Mouse (Mus musculus): Measurements from ENCODE around the gene Vangl2.
A peak's percentile ranks its signal among the peaks of the same experiment; 100 is the strongest.

Gene Vangl2

GRCm38 (mm10) chr1:172000641-172001040 lies 27.6 kb downstream of the Vangl2 start:
- peak; percentile 89 for DNase-seq

GRCm38 (mm10) chr1:171998820-171999597 lies 29.2 kb downstream of the Vangl2 start:
- DNase-seq: peak; percentile 72

- DNase-seq: peak; percentile 59
Measured at GRCm38 (mm10) chr1:171996701-171997100, 31.5 kb downstream of the Vangl2 start.

- peak; percentile 77 for DNase-seq
Measured at GRCm38 (mm10) chr1:171994918-171995715, 33.1 kb downstream of the Vangl2 start.

GRCm38 (mm10) chr1:171994501-171994900 lies 33.7 kb downstream of the Vangl2 start:
- DNase-seq: peak; percentile 83

- peak; percentile 17 for DNase-seq
Measured at GRCm38 (mm10) chr1:171992901-171993530, 35.2 kb downstream of the Vangl2 start.

- DNase-seq: no peak
Measured at GRCm38 (mm10) chr1:171991883-171992282, 36.4 kb downstream of the Vangl2 start.

GRCm38 (mm10) chr1:171984121-171984520 lies 44.1 kb downstream of the Vangl2 start:
- peak; percentile 60 for DNase-seq

GRCm38 (mm10) chr1:171983372-171984001 lies 44.8 kb downstream of the Vangl2 start:
- DNase-seq: peak; percentile 14

GRCm38 (mm10) chr1:171982740-171983139 lies 45.5 kb downstream of the Vangl2 start:
- no peak for DNase-seq

- peak; percentile 49 for DNase-seq
Measured at GRCm38 (mm10) chr1:171982170-171982569, 46.1 kb downstream of the Vangl2 start.

GRCm38 (mm10) chr1:171979969-171980730 lies 48.1 kb downstream of the Vangl2 start:
- DNase-seq: peak; percentile 75

- DNase-seq: peak; percentile 56
Measured at GRCm38 (mm10) chr1:171977891-171978290, 50.4 kb downstream of the Vangl2 start.

- peak; percentile 77 for DNase-seq
Measured at GRCm38 (mm10) chr1:171976826-171977539, 51.3 kb downstream of the Vangl2 start.

- DNase-seq: no peak
Measured at GRCm38 (mm10) chr1:171975831-171976230, 52.4 kb downstream of the Vangl2 start.

- DNase-seq: peak; percentile 55
Measured at GRCm38 (mm10) chr1:171975377-171975776, 52.9 kb downstream of the Vangl2 start.

GRCm38 (mm10) chr1:171974361-171974760 lies 53.9 kb downstream of the Vangl2 start:
- peak; percentile 86 for DNase-seq

- DNase-seq: peak; percentile 41
Measured at GRCm38 (mm10) chr1:171970854-171971586, 57.2 kb downstream of the Vangl2 start.

GRCm38 (mm10) chr1:171969221-171969620 lies 59.0 kb downstream of the Vangl2 start:
- peak; percentile 78 for DNase-seq

GRCm38 (mm10) chr1:171966054-171966790 lies 62.0 kb downstream of the Vangl2 start:
- peak; percentile 24 for DNase-seq
